Mouse (Mus musculus): ENCODE data around the gene Lsm12.

Lsm12 gene

DNA sequence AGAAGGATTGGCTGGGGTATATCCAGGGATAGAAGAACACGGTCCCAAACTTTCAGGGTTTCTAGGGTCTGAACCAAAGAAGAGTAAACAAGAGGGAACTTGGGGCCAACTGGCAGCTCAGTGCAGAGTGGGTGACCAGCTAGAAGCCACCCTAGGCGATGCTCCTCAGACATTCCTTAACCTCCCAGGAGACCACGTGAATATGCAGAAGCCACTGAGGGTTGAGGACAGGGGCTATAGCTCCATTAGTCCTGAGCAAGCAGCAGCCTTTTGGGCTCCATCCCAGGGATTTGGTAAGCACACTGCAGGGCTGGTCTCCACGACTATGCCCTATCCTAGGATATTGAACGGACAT is 31.8 kb upstream of the Lsm12 start:
- DNase-seq (ENCODE audit: low spot score in 2 of 2) = peak; percentile 30 to 38

DNA sequence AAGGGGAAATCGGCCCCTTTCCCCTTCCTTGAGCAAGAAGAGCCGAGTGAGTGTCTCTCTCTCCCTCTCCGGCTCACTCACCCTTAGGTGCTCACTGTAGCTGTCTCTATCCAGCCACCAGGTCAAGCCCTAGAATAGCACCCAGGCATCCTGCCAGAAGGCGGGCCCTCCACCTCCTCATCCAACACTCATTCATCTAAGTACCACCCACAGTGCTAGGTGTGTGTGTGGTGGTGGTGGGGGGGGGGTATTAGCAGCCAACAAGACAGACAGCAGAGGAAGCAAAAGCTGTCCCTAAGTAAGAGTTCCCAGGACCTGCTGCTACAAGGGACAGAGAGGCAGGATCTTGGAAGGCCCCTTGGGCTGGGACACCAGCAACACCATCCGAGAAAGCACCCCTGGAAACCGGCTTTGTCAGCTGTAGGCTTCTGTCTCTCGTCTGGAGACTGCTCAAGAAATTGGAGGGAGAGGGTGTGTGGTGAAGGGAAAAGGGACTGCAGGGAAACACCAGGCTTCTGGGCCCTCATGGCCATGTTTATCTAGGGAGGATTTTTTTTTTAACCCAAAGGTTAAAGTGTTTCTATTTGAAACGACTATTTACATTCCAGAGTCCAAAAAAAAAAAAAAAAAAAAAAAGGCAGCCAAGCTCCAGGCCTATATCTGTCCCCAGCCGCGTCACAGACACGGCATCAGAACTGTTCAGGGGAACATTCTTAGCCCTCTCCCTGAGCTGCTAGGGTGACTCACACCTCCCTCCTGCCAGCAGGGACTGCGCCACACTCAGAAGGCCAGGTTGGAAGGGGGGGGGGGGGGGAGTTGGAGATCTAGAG is 31.2 kb upstream of the Lsm12 start:
- peak; percentile 59 to 62 for DNase-seq (ENCODE audit: low spot score in 2 of 2)

DNA sequence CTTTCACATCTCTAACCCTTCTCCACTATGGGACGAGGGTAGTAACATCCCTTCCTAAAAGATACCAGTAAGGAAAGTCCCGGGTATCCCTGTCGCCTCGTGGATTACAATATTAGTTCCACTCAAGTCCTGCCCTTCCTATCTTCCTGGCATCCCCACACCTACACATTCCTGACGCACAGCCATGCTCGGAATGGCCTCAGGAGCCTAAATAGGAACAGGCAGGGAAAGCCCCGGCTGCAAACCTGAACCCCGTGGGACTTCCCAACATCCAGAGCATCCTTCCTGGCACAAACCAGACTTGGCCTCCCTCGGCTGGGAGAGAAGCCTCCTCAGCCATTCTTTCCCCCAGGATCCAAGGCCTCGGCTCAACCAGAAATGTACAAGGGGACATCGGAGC is 30.4 kb upstream of the Lsm12 start:
- DNase-seq (ENCODE audit: low spot score in 2 of 2) = no peak

DNA sequence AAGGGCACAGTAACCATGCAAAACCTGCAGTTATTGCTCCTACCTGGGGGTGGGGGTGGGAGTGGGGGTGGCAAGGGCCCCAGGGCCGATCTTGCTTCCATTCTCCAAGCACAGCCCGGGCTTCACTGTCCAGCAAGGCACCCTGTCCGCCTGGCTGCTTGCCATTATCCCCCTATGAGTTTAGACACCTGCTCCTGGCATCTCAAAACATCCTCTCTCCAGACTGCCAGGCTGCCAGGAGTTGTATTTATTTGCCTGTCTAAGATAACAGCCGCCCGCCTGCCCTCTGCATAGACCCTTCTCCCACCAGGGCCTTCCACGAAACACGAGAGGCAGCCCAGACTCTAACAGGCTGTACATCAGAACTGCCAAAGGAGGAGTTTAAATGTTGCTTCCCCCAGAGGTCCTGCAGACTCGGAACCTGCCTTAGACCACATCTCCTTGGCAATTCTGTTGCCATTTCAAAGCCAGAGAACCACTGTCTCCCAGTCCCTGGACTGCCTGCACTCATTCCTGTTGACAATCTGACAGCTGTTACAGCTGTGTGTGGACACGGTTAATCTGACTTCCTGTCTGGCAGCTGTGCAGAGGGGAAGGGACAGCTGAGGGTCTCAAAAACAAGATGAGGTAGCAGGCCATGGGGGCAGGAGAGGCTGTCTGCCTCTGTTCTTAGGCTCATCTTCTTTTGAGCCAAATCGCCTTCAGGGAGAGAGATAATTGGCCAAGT is 29.5 kb upstream of the Lsm12 start:
- DNase-seq (ENCODE audit: low spot score in 2 of 2) = no peak

DNA sequence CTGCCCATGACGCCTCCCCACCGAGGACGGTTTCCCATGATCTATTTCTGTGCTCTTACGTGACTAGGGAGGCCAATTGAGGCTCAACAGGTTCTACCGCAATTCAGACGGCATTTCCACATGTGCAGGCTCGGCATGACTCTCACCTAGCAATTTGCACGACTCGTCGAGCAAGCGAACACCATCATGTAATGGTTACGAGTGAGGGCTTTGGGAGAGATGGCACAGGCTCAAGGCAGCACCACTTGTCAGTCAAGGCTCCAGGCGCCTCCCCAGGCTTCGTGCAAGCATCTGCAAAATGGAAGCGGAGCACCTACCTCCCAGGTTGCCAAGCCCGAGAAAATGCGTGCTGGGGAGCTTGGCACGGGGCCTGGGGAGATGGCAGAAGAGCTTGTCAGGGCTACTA is 26.8 kb upstream of the Lsm12 start:
- DNase-seq (ENCODE audit: low spot score in 2 of 2) = peak in 1 of 2 experiments; percentile 62

DNA sequence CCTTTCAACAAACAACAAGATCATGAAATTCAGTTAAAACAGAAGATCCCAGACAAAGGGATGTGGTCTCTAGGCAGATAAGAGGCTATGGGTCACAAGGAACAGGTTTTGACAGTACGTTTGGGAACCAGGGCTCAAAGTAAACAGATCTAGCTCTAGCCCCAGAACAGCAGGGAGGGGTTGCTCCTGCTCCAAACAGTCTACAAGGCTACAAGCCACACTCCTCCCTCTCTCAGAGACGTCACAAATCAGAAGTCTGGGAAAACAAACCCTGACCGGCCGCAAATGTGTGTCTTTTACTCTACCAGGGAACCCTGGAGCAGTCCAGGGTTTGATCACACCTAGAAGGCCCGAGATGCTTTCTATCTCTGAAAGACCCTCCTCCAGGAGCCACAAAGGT is 25.9 kb upstream of the Lsm12 start:
- no peak for DNase-seq (ENCODE audit: low spot score in 2 of 2)

DNA sequence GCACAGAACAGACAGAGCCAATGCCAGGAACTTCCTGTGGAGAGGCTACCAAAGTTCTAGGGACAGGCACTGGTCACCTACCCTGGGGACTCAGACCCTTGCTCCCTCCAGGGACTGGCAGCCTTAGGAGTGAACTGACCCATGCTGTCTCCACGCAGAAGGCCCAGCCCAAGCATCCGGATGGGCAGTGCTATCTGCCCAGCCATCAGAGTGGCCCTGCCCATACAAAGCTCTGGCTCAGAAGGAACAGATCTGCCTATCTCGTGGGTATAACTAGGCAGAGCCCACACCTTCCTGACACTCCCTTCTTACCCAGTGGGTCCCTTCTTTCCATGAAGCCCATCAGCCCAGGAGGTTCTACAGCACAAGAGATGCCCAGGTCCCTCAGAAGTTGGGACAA is 25.1 kb upstream of the Lsm12 start:
- DNase-seq (ENCODE audit: low spot score in 2 of 2) = no peak

DNA sequence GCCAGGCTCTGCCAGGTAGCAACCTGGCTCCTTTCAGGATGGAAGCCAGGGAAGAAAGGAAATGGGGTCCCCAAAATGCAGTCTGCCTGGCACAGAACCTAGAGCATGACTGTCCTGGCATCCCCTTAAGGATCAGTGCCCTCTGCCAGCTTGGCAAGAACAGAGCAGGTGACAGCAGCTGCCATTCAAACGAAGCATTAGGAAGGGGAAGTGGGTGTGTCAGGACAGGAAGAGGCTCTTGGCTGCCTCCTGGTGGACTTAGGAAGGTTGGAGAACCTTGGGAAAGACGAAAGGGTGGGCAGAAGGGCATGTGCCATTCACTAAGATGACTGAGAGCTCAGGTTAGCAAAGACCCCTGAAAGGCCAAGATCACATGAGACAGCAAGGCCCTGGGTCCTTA is 24.6 kb upstream of the Lsm12 start:
- DNase-seq (ENCODE audit: low spot score in 2 of 2) = peak in 1 of 2 experiments; percentile 34

DNA sequence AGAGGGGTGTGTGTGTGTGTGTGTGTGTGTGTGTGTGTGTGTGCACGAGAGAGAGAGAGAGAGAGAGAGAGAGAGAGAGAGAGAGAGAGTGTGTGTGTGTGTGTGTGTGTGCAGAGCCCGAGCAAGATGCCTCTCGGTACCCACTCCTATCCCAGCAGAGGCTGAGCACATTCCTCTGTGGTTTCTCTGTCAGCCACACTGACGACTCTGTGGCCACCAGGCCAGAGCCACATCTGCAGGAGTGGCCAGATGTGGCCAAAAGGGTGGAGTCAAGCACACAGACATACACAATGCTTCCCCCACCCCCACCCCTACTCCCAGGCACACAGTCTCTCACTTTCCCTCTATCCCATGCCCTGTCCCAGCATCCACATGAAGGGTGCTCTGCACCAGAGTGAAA is 23.8 kb upstream of the Lsm12 start:
- no peak for DNase-seq (ENCODE audit: low spot score in 2 of 2)

DNA sequence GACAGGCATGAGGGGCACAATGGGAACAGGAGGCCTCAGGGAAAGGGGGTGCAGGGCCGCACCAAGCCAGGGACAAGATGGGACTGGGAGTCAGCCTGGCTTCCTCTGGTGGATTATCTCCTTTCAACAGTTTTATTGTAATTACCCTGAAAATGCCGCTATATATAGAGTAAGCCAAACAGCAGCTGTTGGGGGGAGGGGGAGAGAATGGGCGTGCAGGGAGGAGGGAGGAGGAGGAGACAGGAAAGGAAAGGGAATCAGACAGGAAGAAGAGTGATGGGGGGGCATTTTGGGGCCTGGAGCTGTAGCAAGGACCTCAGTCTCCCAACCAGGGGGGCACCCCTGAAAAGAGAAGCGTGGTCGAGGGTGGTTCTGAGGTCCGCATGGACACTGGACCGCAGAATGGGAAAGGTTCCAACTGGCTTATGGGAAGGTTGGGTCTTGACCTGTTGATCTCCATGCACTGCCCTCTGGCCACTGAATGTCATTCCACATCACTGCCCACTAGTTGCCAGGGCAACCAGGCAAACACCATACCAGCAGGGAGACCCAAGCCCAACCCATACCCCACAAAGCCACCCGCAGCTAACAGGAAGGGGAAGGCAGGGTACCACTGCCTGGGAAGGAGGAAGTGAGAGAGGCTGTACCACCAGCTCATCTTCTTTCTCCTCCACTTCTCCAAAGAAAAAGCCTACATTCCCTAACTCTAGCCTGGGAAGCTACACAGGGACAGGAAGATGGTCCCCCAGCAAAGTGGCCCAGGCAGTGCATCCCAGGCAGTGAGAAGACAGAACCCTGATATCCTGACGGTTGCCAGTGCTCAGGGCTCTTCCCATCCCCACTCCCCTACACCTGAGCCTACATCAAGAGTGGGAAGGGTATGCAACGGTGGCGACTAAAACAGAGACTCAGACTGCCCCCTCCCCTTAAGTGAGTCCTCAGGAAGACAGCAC is 23.0 kb upstream of the Lsm12 start:
- peak; percentile 78 to 84 for DNase-seq (ENCODE audit: low spot score in 2 of 2)

DNA sequence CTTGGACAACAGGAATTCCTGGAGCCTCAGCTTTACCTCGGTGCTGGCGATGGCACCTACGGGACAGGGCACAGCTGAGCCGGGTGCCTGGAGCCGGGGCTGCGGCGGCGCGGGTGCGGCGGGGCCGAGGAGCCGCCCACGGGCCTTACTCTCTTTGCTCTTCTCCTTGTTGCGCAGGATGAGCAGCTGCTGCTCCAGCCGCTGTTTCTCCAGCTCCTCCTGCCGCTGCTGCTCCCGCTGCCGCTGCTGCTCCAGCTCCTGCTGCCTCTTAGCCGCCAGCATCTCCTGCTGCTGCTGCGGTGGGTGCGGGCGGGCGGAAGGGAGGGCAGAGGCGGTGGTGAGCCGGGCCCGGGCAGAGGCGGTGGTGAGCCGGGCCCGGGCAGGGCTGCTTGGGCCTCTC is 21.4 kb upstream of the Lsm12 start:
- peak in 1 of 2 experiments; percentile 41 for DNase-seq (ENCODE audit: low spot score in 2 of 2)

DNA sequence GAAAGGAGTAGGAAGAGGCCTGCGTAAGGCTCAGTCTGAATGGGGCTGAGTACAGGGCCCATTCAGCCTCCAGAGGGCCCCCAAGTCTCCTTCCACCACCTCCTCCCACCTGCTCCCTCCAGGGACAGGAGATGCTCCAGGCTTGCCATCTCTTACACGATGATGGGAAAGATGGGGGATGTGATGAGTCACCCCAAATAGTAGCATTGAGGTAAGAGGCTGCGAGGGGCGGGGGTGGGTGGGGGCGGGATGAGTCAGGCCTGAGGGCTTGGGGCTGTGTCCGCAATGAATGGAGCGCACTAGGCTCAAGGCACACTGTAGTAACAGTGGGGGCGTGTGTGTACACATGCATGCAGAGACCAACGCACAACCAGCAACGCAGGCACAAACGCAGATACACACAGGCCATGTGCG is 16.3 kb upstream of the Lsm12 start:
- peak; percentile 50 to 55 for DNase-seq (ENCODE audit: low spot score in 2 of 2)

DNA sequence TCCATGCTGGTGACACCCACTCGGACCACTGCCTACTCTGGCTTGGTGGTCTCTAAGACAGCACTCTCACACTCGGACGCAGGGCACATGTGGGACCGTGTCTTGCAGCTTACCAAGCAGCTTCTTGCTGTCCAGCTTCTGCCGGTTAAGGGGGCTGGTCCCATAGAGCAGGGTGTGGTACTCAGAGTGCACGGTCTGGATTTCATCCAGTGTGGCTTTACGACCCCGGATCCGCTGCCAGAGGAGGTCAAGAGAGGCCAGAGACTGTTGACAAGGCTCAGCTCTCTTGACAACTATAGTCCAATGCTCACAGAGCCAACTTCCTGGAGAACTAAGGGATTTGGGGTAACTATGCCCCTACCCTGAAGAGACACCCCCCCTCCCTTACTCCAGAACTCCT is 14.8 kb upstream of the Lsm12 start:
- peak in 1 of 2 experiments; percentile 22 for DNase-seq (ENCODE audit: low spot score in 2 of 2)

DNA sequence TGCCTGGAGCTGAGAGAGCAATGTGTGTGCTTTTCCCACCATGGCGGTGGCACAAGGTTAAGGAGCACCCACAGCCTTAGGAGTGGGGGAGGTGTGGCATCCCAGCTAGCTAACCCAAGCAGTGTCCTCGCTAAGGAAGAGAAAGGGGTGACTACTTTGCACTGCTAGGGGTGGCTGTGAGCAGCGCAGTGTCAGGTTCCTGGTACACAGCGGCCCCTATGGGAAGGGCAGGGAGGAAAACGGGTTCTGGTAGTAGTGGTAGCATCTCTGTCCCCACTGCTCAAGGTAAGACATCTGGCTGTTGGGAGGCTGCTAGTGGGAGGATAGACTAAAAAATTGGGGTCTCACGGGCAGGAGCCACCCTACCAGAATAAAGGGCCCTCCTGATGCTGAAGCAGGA is 13.1 kb upstream of the Lsm12 start:
- DNase-seq (ENCODE audit: low spot score in 2 of 2) = no peak

DNA sequence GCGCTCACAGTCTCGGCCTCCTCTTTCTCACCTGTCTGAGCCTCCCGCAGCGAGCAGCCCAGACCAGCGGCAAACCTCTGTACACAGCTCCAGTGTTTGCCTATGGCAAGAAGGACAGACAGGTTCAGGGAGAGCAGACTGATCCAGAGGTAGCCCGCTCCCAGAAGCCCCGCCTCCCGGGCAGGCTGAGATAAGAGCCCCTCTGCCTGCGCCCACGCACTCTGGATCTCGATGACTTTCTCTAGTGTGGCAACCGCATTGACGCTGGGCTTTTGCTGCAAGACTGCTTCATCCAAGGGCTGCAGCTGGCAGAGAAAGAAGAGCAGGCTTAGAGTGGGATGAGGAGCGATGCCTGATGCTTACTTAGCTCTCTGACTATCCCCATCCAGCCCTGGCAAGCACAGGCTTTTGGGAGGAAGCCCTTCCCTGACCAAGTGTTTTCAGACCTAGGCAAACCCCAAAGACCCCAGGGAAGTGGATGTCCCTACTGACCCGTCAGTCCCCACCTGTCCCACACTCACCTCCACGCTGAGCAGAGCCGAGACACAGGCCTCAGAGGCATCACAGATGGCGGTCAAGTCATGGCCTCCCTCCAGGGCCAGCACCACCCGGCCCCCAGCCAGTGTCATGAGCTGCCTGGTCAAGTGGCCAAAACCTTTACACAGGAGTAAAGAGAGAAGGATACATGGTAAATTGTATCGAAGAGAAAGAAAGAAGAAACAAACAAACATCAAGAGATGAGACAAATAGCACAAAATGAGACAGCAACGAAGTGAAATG is 11.1 kb upstream of the Lsm12 start:
- peak; percentile 44 to 64 for DNase-seq (ENCODE audit: low spot score in 2 of 2)

DNA sequence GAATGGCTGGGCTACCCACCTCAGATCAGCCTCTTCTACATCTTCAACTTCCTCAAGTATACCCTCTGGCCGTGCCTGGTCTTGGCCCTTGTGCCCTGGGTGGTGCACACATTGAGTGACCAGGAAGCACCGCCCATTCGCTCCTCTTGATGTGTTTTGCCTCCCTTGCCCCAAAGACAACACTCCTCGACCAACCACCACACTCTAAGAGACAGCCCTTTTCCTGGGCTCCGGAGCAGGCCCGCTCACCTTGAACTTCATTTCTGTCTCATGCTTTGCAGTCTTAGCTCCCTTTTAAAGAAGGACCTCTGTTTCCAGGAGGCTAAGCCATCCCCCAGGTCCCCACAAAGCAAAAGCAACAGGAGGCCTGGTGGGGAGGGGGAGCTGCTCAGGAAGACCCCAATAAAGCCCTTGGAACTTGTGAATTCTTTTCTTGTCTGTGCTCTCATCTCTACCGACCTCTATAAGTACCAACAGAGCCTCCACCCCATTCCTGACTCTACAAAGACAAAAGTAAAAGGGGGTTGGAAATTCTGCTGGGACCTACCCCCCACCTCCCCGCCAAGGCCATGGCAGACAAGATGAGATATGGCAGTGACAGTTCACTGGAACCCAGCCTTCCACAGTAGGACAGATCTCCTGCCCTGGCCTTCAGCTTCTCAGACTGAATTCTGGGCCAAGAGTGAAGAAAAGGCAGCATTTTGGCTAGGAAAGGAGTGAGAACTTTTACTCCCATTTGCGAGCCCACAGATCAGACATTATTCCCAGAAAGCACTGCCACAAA is 8.8 kb upstream of the Lsm12 start:
- peak; percentile 23 to 38 for DNase-seq (ENCODE audit: low spot score in 2 of 2)

DNA sequence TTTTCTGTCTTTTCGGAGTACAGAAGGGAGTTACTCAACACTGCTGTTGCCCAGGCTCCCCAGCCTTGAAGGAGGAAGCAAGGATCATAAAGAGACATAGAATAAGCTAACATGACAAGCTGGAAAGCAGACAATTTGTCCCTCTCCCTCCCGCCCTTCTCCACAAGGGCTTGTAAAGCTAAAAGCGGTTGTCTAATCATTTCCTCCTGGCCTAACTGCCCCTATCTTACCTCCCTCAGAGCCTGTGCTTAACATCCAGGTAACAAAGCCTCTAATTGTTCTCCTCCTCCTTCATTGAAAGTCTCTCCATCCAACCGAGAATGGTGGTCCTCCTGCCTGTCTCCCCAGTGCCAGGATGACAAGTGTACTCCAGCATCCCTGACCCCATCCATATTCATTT is 5.8 kb upstream of the Lsm12 start:
- DNase-seq (ENCODE audit: low spot score in 2 of 2) = no peak

DNA sequence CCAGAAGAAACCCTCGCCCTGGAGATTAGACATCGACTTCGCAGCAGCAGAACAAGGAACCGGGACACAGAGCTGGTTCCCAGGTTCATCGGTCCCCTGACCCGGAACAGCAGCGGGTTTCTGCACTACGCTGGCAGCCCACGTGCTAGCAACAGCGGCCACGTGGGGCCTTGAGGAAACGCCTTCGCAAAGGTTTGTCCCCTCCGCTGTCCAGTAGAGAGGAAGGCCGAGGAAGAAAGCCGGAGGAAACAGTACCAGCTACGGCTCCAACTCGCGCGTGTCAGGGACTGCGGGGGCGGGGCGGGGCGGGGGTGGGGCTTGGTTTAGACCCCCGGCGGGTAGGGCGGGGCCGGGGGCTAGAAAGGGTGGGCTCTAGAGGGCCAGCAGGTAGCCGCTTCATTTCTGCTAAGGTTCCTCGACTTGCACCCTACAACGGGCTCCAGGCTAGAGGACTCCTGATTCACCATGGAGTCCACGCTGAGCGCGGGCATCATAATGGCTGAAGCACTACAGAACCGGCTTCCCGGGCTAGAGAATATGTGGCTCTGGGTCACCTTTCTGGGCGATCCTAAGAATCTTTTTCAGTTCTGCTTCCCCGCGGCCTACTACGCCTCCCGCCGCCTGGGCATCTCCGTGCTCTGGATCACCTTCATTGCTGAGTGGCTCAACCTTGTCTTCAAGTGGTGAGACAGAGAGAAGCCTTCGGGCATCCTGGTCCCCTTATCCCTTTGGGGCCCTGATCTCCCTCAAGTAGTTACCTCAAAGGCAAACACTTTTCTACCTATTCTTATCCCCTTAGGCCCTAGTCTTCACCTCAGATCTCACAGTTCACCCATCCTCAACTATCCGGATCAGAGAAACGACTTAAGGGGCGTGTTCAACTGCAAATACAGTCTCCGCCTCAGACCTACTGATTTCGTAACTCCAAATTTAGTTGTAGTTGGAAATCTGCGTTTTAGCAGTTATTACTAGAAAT is 4.7 kb upstream of the Lsm12 start, which contains the start of gene G6pc3:
G6pc3 (plus strand) TSS at position 160 of the 976 bp plus-strand sequence.
- DNase-seq (ENCODE audit: low spot score in 2 of 2) = peak; percentile 94 to 97

DNA sequence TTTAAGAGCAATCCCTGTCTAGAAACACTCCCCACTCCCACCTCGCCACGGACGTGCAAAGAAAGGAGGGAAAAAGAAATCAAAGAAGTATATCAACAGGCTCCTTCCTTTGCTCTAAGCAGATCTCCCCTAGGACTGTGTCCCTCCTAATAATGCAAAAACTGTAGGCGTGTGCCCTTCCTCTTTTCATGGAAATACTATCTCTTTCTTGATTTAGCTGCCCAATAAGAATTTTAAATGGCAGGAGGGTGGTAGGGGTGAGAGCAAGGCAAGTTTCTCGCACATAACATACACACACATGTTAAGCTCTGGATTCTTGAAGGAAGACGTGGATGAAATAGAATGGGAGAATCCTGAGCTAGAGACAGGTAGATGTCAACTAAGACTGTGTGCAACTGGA is 3.9 kb upstream of the Lsm12 start:
- DNase-seq (ENCODE audit: low spot score in 2 of 2) = no peak
